Mouse (Mus musculus) neutrophil, adult 5-6 weeks (primary cell): ENCODE measurements around the gene Skiv2l. TPM values are rescaled to one million over a fixed set of nuclear protein-coding genes. Genes with fewer than 3 reads are reported as not detected.

Source experiments
- ATAC-seq: fragments of 151-379, 151-347 bp; 2 replicates; pipeline ENCODE4 v1.8.0; 2017; ENCODE audit warnings: mild to moderate bottlenecking, moderate TSS enrichment; ENCODE audit not compliant: insufficient number of reproducible peaks, poor library complexity, low FRiP score, severe bottlenecking; ENCODE audit errors: extremely low read depth
- total RNA-seq: library from RNA; stranded (forward); fragments of 200-1000 nt; gene quantifications from 2 replicates; pipeline ENCODE4 v1.2.3, GENCODE M21; 2017

Skiv2l gene
- total RNA-seq, 1 experiment from 2014 or later, result 92.2 TPM

DNA sequence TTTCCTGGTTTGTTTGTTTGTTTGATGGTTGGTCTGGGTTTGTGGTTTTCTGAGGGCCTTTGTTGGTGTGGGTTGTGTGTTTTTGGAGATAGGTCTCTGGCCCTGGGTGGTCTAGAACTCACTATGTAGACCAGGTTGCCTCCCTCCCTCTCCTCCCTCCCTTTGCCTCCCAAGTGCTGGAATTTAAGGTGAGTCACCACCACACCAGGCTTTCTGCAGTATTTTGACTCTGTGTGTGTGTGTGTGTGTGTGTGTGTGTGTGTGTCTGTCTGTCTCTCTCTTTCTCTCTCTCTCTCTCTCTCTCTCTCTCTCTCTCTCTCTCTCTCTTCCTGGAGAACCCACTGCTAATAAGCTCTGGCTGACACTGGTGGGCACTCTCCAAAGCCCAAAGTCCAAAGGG lies 31.2 kb upstream of the Skiv2l start:
- ATAC-seq, result no peak

GRCm38 (mm10) chr17:34879336-34879879 lies 29.4 kb upstream of the Skiv2l start, which contains the start of gene Zbtb12:
TSS of gene Zbtb12 (plus strand) at chr17:34879483.
- ATAC-seq, result 0 out of 2 replicates have a peak, but pooled peaks have one; percentile 6

DNA sequence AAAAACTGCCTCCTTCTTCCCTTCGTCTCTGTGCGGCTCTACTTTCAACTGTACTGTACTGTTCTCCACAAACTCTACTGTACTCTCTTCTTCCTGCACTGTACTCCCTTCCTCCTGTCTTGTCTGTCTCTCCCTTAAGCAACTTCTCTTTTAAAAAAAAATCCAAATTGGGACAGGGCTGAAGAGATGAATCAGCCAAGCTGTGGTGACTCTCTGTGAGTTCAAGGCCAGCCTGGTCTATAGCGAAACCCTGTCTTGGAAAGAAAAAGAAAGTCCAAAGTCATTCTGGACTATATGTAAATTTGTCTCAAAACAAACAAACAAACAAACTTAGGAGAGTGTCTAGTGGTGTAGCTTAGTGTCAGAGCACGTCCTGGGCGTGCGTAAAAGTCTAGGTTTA lies 24.3 kb upstream of the Skiv2l start:
- ATAC-seq, result no peak

- no peak for ATAC-seq
These were observed 16.0 kb upstream of the Skiv2l start for GRCm38 (mm10) chr17:34865981-34866380.

- no peak for ATAC-seq
These were observed 12.5 kb upstream of the Skiv2l start, which contains the start of gene Cfb for GRCm38 (mm10) chr17:34862416-34863081. TSS of gene Cfb (minus strand) at chr17:34862518.

DNA sequence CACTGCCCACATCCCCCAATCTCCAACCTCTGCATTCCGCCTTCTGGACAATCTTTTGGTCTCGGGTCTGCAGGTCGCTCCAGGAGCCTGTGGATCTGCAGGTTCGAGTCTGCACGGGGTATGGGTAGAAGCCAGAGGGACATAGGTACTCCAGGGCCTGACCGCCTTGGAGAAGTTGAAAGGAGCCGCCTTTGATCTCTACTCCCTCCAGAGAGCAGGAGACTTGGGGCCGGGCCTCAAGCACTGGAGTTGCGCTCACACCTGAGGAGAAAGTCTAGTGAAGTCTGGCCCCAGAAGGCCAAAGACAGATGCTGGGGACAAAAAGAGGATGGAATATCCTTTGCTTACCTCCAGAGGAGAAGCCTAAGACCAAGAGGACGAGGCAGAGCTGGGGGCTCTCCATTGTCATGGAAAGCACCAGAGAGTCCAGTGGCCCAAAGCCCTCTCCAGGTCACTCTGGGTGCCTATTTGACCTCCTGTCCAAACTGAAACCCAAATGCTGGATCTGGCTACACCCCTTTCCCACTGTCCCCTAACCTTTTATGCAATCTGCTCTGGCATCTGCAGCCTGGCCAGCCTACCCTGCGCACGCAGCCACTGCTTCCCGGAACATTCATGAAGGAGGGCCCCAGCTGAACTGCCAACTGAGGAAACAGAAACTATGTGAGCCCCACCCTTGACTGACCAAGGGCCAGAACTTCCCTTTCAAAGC lies 11.8 kb upstream of the Skiv2l start:
- no peak for ATAC-seq

GRCm38 (mm10) chr17:34860514-34860913 lies 10.5 kb upstream of the Skiv2l start:
- no peak for ATAC-seq

DNA sequence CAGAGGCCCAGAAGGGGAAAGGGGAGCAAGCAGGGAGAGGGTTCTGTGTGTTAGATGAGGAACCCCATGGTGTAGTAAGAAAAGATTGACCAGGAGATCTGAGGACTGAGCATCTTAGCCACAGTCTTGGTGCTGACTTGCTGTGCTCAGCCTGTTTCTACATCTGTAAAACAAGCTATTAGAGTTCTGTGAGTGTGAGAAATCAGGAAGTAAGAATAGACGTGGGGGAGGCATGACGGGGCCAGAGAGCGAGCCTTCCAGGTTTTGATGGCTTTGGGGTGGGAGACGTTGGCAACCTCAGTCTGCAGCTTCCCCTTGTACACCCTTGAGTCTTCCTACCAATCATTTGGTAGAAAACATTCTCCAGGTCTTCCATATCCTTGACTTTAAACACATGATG lies 8.7 kb upstream of the Skiv2l start:
- no peak for ATAC-seq

DNA sequence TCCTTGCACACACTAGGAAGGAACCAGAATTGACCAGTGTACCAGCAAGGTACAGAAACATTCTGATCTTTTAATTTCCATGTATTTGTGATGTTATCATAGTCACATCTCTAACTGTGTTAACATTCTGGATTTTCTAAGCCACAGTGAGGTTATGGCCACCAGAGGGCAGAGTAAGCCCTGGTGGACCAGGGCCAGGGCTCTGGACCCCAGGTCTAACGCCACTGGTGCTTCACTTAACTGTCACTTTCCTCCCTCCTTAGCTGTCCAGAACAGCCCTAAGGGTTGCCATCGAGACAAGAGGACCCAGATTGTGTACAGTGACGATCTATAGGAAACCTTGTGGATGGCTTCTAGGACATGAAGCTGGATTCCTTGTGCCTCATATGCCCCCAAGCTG lies 5.8 kb upstream of the Skiv2l start:
- ATAC-seq, result peak; percentile 43; the same call in 1 of the 2 replicates

- ATAC-seq, result no peak
These were observed 4.8 kb upstream of the Skiv2l start for GRCm38 (mm10) chr17:34854761-34855160.

DNA sequence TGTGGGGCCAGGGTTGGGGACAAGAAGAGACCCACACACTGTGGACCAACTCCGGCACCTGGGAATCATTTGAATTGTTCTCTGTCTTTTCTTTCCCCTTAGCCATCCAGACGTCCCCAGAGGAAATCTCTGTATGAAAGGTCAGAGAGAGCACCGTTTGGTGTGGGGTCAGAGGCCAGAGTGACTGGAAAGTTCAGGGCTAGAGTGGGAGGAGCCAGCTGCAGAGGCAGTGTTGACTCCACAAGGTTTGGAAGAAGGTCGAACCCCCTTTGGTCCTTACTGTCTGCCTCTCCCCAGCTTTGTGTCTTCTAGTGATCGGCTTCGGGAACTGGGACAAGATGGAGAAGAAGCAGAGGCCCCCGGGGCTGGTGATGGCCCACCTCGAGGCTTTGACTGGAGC lies 3.5 kb upstream of the Skiv2l start:
- ATAC-seq, result no peak

DNA sequence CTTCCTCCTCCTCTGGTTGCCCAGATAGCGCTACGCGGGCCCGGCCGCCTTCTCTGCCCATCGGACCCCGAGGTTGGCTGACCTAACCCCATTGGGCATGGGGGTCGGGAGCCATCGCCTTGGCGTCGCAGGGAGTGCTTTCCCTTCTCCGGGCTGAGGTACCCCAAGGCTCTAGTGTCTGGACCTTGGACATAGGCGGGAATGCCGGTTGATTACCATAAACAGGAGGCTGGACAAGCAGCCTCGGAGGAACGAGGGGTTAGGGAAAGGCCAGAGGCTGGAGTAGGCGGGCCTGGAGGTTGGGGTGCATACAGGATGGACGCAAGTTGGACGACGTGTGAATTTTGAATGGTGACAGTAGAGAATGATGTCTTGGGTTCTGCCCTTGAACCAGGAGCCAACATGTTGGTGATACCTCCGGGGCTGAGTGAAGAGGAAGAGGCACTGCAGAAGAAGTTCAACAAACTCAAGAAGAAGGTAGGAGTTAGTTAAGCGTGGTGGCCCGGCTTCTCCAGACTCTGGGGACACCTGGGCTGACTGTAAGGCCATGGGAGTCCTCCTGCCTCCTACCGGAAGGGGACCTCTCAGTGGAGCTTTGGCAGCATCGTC lies 611 bp upstream of the Skiv2l start:
- ATAC-seq, result no peak

DNA sequence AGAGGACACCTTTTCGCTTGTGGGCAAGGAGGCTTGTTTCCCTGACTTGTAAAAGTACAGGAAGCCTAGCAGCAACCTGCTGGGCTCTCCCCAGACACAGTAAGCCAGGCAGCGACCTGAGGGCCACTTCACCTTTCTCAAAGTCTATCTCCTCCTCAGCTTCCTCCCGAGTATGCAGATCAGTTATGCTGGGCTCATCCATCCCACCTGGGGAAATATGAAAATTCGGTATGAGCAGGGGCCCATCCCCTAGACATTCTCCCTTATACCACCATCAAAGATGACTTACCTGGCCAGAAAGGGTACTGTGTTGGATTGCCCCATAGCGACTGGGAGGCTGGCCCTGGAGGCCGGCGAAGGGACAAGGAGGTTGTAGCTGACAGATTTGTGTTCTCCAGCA lies 2.4 kb downstream of the Skiv2l start:
- ATAC-seq, result no peak

GRCm38 (mm10) chr17:34847192-34847591 lies 2.8 kb downstream of the Skiv2l start:
- ATAC-seq, result no peak

DNA sequence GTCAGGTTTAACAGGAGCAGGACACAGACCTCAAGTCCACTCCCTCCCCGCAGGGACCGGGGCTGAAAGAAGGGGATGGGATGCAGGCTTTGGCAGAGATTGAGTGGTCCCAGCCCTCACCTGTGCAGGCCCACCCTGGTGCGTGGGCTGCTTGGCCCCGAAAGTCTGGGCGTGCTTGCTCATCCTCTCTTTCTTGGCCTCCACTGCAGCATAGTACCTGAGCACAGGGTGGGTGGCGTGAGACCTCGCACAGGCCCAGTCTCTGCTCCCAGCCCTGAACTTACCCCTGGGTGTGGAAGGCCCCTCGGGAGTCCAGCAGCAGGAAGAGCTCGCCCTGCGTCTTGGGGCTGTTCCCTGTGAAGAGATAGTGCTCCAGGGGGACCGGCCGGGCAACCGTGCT lies 5.1 kb downstream of the Skiv2l start:
- ATAC-seq, result no peak

DNA sequence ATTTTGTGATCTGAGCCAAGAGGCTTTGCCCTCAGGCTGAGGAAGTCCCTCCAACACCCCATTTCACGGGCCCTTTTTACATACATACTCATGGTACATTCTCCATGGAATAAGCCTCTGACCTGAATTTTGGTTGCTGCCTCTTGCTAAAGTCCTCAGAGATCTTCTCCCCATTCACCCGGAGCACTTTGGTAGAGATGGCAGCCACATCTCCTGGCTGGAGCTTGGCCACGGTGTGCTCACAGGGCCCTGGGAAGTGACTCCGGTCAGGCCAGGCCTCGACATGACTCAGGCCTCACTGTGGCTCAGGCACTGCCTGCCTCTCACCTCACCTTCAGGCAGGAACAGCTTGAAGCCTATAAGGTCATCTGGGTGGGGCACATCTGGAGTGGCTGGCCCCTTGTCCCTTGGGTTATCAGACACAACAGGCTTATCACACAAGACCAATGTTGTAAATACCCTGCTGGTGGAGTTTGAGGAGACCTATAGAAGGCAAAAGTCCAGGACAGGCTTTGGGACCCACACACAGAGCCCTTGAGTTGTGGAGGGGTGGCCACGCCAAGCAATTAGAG lies 9.2 kb downstream of the Skiv2l start:
- no peak for ATAC-seq

GRCm38 (mm10) chr17:34838785-34839184 lies 11.2 kb downstream of the Skiv2l start:
- no peak for ATAC-seq

DNA sequence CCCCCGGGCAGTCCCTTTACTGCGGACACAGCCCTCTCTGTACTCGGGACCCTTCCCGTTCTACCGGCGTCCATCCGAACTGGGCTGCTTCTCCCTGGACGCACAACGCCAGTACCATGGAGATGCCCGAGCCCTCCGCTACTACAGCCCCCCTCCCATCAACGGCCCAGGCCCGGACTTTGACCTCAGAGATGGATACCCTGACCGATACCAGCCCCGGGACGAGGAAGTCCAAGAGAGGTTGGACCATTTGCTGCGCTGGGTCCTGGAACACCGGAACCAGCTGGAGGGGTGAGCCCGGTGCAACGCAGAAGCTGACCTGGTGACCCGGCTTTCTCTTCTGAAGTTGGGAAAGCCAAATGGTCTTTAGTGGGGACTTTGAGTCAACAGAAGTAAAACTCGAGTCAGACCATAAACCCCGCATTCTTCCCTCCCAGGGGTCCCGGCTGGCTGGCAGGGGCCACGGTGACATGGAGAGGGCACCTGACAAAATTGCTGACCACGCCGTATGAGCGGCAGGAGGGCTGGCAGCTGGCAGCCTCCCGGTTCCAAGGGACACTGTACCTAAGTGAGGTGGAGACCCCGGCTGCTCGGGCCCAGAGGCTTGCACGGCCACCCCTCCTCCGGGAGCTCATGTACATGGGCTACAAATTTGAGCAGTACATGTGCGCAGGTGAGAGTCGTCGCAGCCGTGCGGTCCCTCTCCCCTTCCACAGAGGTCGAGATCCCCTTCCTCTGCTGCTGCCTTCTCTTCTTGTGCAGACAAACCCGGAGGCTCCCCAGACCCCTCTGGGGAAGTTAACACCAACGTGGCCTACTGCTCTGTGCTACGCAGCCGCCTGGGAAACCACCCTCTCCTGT lies 12.3 kb downstream of the Skiv2l start:
- ATAC-seq, result no peak

DNA sequence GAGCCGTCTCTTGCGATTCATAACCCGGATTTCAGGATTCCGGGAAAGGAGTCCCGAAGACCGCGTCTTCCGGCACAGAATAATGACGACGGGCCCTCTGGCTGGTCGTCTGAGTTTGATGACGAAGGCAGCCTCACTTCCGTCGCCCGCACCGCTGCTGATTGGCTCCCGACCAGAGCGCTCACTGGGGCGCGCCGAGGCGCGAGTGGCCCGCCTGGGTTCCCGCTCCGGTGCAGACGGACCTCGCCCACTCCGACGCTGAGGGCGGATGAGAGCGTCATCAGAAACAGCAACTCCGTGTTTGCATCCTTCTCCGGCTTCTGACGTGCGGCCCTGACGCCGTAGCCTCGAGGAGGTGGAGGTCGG lies 13.2 kb downstream of the Skiv2l start, which contains the start of the genes Stk19 and Dxo:
Gene Stk19, minus strand, starts transcription at position 90 of the 366 bp plus-strand sequence.
Gene Dxo, plus strand, starts transcription at position 164 of the 366 bp plus-strand sequence.
- peak; percentile 86 for ATAC-seq
